Mouse (Mus musculus) ES-E14 (cell line): ENCODE measurements around the gene Socs3.

Experiments used
- CHD2 ChIP-seq: IDR thresholded peaks from 2 replicates; pipeline ENCODE4 v1.6.1; 2014; ENCODE audit warnings: mild to moderate bottlenecking, low read depth, low read length, inconsistent platforms
- ZC3H11A ChIP-seq: IDR thresholded peaks from 2 replicates; pipeline ENCODE4 v1.6.1; 2012; ENCODE audit warnings: low read depth, mild to moderate bottlenecking, inconsistent platforms, low read length, borderline replicate concordance
- ZNF384 ChIP-seq: IDR thresholded peaks from 2 replicates; pipeline ENCODE4 v1.6.1; 2012; ENCODE audit warnings: low read depth, low read length, inconsistent platforms

GRCm38 (mm10) chr11:117991502-117992470 lies 21.9 kb upstream of the Socs3 start:
- TF ChIP-seq ZNF384 (no peak), ZC3H11A (no peak), CHD2 (no peak)
